Mouse (Mus musculus): Measurements from ENCODE around the gene Zfp750. TPM values are rescaled to one million over a fixed set of nuclear protein-coding genes. Genes with fewer than 3 reads are reported as not detected.

Gene Zfp750
- polyA plus RNA-seq, 1 experiment from 2014 or later: 0.09 TPM

GRCm38 (mm10) chr11:121501525-121501924 is 17.6 kb downstream of the Zfp750 start:
- H3K9ac ChIP-seq (ENCODE audit: low read length): no peak overlapping the region
- no peaks in the 10 kb centered on the region for H3K27me3 ChIP-seq (replicated peaks; ENCODE audit: control insufficient read depth, insufficient read depth, low read length)
- WGBS: 88% methylated on average over 4 of the region's 4 CpGs
- no peak for DNase-seq (ENCODE audit: low spot score)
- H3K36me3 ChIP-seq (ENCODE audit: control insufficient read depth, insufficient read depth, low read length): peaks cover 64% of the 10 kb centered on the region
- no peak overlapping the region for H3K27ac ChIP-seq (ENCODE audit: low read depth, low read length)
- H3K4me1 ChIP-seq (ENCODE audit: control insufficient read depth, insufficient read depth, low read length): no peaks in the 10 kb centered on the region
- ATAC-seq: no peak
- H3K9me3 ChIP-seq (replicated peaks; ENCODE audit: control insufficient read depth, low read length): no peaks in the 10 kb centered on the region
- no peak overlapping the region for H3K4me3 ChIP-seq (ENCODE audit: low read depth, low read length)
- H3K4me2 ChIP-seq (ENCODE audit: low read length): no peak overlapping the region

- ATAC-seq: no peak
- no peaks in the 10 kb centered on the region for H3K4me1 ChIP-seq (ENCODE audit: control insufficient read depth, insufficient read depth, low read length)
- H3K36me3 ChIP-seq (ENCODE audit: control insufficient read depth, insufficient read depth, low read length): peaks cover 63% of the 10 kb centered on the region
- no peak overlapping the region for H3K9ac ChIP-seq (ENCODE audit: low read length)
- no peak overlapping the region for H3K4me2 ChIP-seq (ENCODE audit: low read length)
- no peak overlapping the region for H3K27ac ChIP-seq (ENCODE audit: low read depth, low read length)
- no peak overlapping the region for H3K4me3 ChIP-seq (ENCODE audit: low read depth, low read length)
- DNase-seq (ENCODE audit: low spot score): no peak
- no peaks in the 10 kb centered on the region for H3K27me3 ChIP-seq (replicated peaks; ENCODE audit: control insufficient read depth, insufficient read depth, low read length)
- H3K9me3 ChIP-seq (replicated peaks; ENCODE audit: control insufficient read depth, low read length): no peaks in the 10 kb centered on the region
These were observed 18.5 kb downstream of the Zfp750 start for GRCm38 (mm10) chr11:121500595-121500994.

DNA sequence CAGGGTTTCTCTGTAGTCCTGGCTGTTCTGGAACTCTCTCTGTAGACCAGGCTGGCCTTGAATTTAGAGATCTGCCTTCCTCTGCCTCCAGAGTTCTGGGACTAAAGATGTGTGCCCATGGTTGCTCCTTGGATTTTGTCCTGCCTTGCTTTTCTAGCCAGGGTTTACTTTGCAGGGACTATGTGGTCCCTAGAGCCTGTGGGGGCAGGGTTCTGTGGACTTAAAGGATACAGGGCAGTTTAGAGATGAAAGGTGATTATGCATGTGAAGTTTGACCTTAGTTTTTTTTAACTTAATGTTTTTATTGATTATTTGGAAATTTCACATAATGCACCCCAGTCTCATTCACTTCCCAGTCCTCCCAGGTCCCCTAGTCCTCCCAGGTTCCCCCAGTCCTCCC is 28.5 kb downstream of the Zfp750 start:
- no peaks in the 10 kb centered on the region for H3K9me3 ChIP-seq (replicated peaks; ENCODE audit: control insufficient read depth, low read length)
- H3K4me2 ChIP-seq (ENCODE audit: low read length): no peak overlapping the region
- ATAC-seq (no peak), DNase-seq (ENCODE audit: low spot score) (no peak)
- peaks cover 16% of the 10 kb centered on the region; the same call in 1 of the 2 replicates for H3K36me3 ChIP-seq (ENCODE audit: control insufficient read depth, insufficient read depth, low read length)
- H3K4me3 ChIP-seq (ENCODE audit: low read depth, low read length): no peak overlapping the region
- H3K27me3 ChIP-seq (replicated peaks; ENCODE audit: control insufficient read depth, insufficient read depth, low read length): no peaks in the 10 kb centered on the region
- H3K27ac ChIP-seq (ENCODE audit: low read depth, low read length): no peak overlapping the region
- H3K9ac ChIP-seq (ENCODE audit: low read length): no peak overlapping the region
- H3K4me1 ChIP-seq (ENCODE audit: control insufficient read depth, insufficient read depth, low read length): no peaks in the 10 kb centered on the region

- Histone ChIP-seq H3K4me3 (ENCODE audit: low read depth, low read length) (no peak overlapping the region), H3K9me3 (replicated peaks; ENCODE audit: control insufficient read depth, low read length) (no peaks in the 10 kb centered on the region), H3K9ac (ENCODE audit: low read length) (no peak overlapping the region), H3K4me1 (ENCODE audit: control insufficient read depth, insufficient read depth, low read length) (no peaks in the 10 kb centered on the region), H3K36me3 (ENCODE audit: control insufficient read depth, insufficient read depth, low read length) (peaks cover 11% of the 10 kb centered on the region; the same call in 1 of the 2 replicates), H3K4me2 (ENCODE audit: low read length) (no peak overlapping the region), H3K27me3 (replicated peaks; ENCODE audit: control insufficient read depth, insufficient read depth, low read length) (no peaks in the 10 kb centered on the region), H3K27ac (ENCODE audit: low read depth, low read length) (no peak overlapping the region)
- WGBS: 90% methylated on average over 9 of the region's 9 CpGs
- ATAC-seq (no peak), DNase-seq (ENCODE audit: low spot score) (no peak)
These were observed 33.3 kb downstream of the Zfp750 start for GRCm38 (mm10) chr11:121485882-121486281.

- Histone ChIP-seq H3K27ac (ENCODE audit: low read depth, low read length) (no peak overlapping the region), H3K36me3 (ENCODE audit: control insufficient read depth, insufficient read depth, low read length) (peaks cover 37% of the 10 kb centered on the region), H3K4me3 (ENCODE audit: low read depth, low read length) (no peak overlapping the region), H3K4me1 (ENCODE audit: control insufficient read depth, insufficient read depth, low read length) (no peaks in the 10 kb centered on the region), H3K9me3 (replicated peaks; ENCODE audit: control insufficient read depth, low read length) (no peaks in the 10 kb centered on the region), H3K4me2 (ENCODE audit: low read length) (no peak overlapping the region), H3K27me3 (replicated peaks; ENCODE audit: control insufficient read depth, insufficient read depth, low read length) (no peaks in the 10 kb centered on the region), H3K9ac (ENCODE audit: low read length) (no peak overlapping the region)
- WGBS: 92% methylated on average over 2 of the region's 2 CpGs
- DNase-seq (ENCODE audit: low spot score) (no peak), ATAC-seq (no peak)
These were observed 38.0 kb downstream of the Zfp750 start for GRCm38 (mm10) chr11:121481129-121481528.

- DNase-seq (ENCODE audit: low spot score) (no peak), ATAC-seq (no peak)
- H3K4me3 ChIP-seq (ENCODE audit: low read depth, low read length): no peak overlapping the region
- H3K4me1 ChIP-seq (ENCODE audit: control insufficient read depth, insufficient read depth, low read length): no peaks in the 10 kb centered on the region
- H3K4me2 ChIP-seq (ENCODE audit: low read length): no peak overlapping the region
- H3K36me3 ChIP-seq (ENCODE audit: control insufficient read depth, insufficient read depth, low read length): peaks cover 41% of the 10 kb centered on the region
- 90% methylated on average over 15 of the region's 15 CpGs for WGBS
- H3K9me3 ChIP-seq (replicated peaks; ENCODE audit: control insufficient read depth, low read length): no peaks in the 10 kb centered on the region
- no peaks in the 10 kb centered on the region for H3K27me3 ChIP-seq (replicated peaks; ENCODE audit: control insufficient read depth, insufficient read depth, low read length)
- no peak overlapping the region for H3K9ac ChIP-seq (ENCODE audit: low read length)
- H3K27ac ChIP-seq (ENCODE audit: low read depth, low read length): no peak overlapping the region
These were observed 39.5 kb downstream of the Zfp750 start for GRCm38 (mm10) chr11:121479476-121480203.

GRCm38 (mm10) chr11:121475699-121476415 is 43.3 kb downstream of the Zfp750 start:
- Histone ChIP-seq H3K27ac (ENCODE audit: low read depth, low read length) (no peak overlapping the region), H3K4me2 (ENCODE audit: low read length) (no peak overlapping the region), H3K9me3 (replicated peaks; ENCODE audit: control insufficient read depth, low read length) (no peaks in the 10 kb centered on the region), H3K9ac (ENCODE audit: low read length) (no peak overlapping the region), H3K4me1 (ENCODE audit: control insufficient read depth, insufficient read depth, low read length) (no peaks in the 10 kb centered on the region), H3K4me3 (ENCODE audit: low read depth, low read length) (no peak overlapping the region), H3K27me3 (replicated peaks; ENCODE audit: control insufficient read depth, insufficient read depth, low read length) (no peaks in the 10 kb centered on the region), H3K36me3 (ENCODE audit: control insufficient read depth, insufficient read depth, low read length) (peaks cover 33% of the 10 kb centered on the region)
- 39% methylated on average over 9 of the region's 9 CpGs for WGBS
- DNase-seq (ENCODE audit: low spot score): peak; percentile 79
- ATAC-seq: peak; percentile 50; the same call in 1 of the 2 replicates

DNA sequence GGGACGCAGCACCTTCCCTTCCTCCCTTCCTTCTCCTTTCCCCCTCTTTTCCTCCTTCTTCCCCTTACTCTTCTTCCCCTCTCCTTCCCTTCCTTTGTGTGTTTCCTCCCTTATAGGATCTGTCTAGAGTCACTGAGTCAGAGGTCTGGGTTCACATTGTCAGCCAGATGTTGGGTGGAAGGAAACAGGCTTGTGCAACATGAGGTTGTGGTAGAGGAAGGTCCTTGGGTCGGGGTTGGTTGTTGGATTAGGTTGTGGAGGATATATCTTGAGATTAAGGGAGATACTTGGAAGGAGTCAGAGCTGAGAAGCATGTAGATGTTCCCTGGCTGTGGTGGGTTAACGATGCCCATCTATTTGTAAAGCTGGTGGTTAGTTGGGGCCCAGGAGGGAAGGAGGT is 44.3 kb downstream of the Zfp750 start:
- WGBS: 75% methylated on average over 3 of the region's 3 CpGs
- Histone ChIP-seq H3K27me3 (replicated peaks; ENCODE audit: control insufficient read depth, insufficient read depth, low read length) (no peaks in the 10 kb centered on the region), H3K27ac (ENCODE audit: low read depth, low read length) (no peak overlapping the region), H3K4me3 (ENCODE audit: low read depth, low read length) (no peak overlapping the region), H3K9ac (ENCODE audit: low read length) (no peak overlapping the region), H3K4me2 (ENCODE audit: low read length) (no peak overlapping the region), H3K9me3 (replicated peaks; ENCODE audit: control insufficient read depth, low read length) (no peaks in the 10 kb centered on the region), H3K36me3 (ENCODE audit: control insufficient read depth, insufficient read depth, low read length) (peaks cover 35% of the 10 kb centered on the region), H3K4me1 (ENCODE audit: control insufficient read depth, insufficient read depth, low read length) (no peaks in the 10 kb centered on the region)
- DNase-seq (ENCODE audit: low spot score): no peak
- ATAC-seq: no peak

DNA sequence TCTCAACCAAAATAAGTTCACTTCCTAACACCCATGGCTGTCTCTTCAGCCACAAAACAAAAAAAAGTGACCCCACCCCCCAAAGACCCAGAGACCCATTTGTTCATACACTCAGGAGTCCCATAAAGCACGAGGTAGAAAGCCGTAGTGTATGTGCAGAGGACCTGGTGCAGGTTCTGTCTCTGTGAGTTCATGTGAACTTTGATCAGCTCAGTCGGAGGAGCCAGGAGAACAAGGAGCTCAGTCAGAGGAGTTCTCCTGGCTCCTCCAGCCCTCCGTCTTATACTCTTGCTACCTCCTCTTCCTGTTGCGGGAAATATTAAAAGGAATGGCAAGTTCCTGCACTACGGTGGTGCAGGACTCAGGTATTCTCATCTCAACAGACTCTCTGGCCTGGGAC is 51.7 kb downstream of the Zfp750 start:
- Histone ChIP-seq H3K4me1 (ENCODE audit: control insufficient read depth, insufficient read depth, low read length) (no peaks in the 10 kb centered on the region), H3K4me2 (ENCODE audit: low read length) (no peak overlapping the region), H3K36me3 (ENCODE audit: control insufficient read depth, insufficient read depth, low read length) (peaks cover 39% of the 10 kb centered on the region), H3K4me3 (ENCODE audit: low read depth, low read length) (no peak overlapping the region), H3K27ac (ENCODE audit: low read depth, low read length) (no peak overlapping the region), H3K9me3 (replicated peaks; ENCODE audit: control insufficient read depth, low read length) (no peaks in the 10 kb centered on the region), H3K9ac (ENCODE audit: low read length) (no peak overlapping the region), H3K27me3 (replicated peaks; ENCODE audit: control insufficient read depth, insufficient read depth, low read length) (no peaks in the 10 kb centered on the region)
- DNase-seq (ENCODE audit: low spot score) (no peak), ATAC-seq (no peak)
- WGBS: 93% methylated on average over 6 of the region's 6 CpGs
